Mouse (Mus musculus) intestine, embryonic 14.5 days (tissue): ENCODE data around the gene Osgin1. TPM values are rescaled to one million over a fixed set of nuclear protein-coding genes. Genes with fewer than 3 reads are reported as not detected.

Experiments used
- ATAC-seq: fragments of 200-750 bp; cut with Nextera tagmentation; replicated peaks from 2 replicates; pipeline ENCODE4 v1.8.0; 2017; ENCODE audit warnings: low read depth, moderate number of reproducible peaks, moderate TSS enrichment, moderate library complexity; ENCODE audit not compliant: low FRiP score, low TSS enrichment
- DNase-seq: peaks from one replicate; pipeline ENCODE4 v3.0.0-alpha.2; 2018; ENCODE audit warnings: low spot score
- H3K27ac ChIP-seq: fragments of 300-500 bp; sonication (generic); 2 replicates; pipeline ENCODE4 v1.5.1; 2014; ENCODE audit warnings: low read depth, mild to moderate bottlenecking, control low read depth
- H3K27me3 ChIP-seq: fragments of 300-500 bp; sonication (generic); replicated peaks from 2 replicates; pipeline ENCODE4 v1.6.1; 2014; ENCODE audit warnings: low read length, control low read depth; ENCODE audit not compliant: control insufficient read depth, insufficient read depth
- H3K36me3 ChIP-seq: fragments of 300-500 bp; sonication (generic); 2 replicates; pipeline ENCODE4 v1.6.1; 2014; ENCODE audit warnings: low read length, control low read depth; ENCODE audit not compliant: control insufficient read depth, insufficient read depth
- H3K4me1 ChIP-seq: fragments of 300-500 bp; sonication (generic); replicated peaks from 2 replicates; pipeline ENCODE4 v1.6.1; 2014; ENCODE audit warnings: low read length, control low read depth, mixed read lengths; ENCODE audit not compliant: control insufficient read depth, insufficient read depth
- H3K4me2 ChIP-seq: fragments of 300-500 bp; sonication (generic); 2 replicates; pipeline ENCODE4 v1.6.1; 2014; ENCODE audit warnings: low read length
- H3K4me3 ChIP-seq: fragments of 300-500 bp; sonication (generic); 2 replicates; pipeline ENCODE4 v1.5.1; 2014; ENCODE audit warnings: low read depth, low read length, control low read depth, mixed read lengths
- H3K9ac ChIP-seq: fragments of 300-500 bp; sonication (generic); 2 replicates; pipeline ENCODE4 v1.6.1; 2014; ENCODE audit warnings: mild to moderate bottlenecking, low read length
- H3K9me3 ChIP-seq: fragments of 300-500 bp; sonication (generic); 2 replicates; pipeline ENCODE4 v1.6.1; 2016; ENCODE audit warnings: low read length, control low read depth; ENCODE audit not compliant: control insufficient read depth
- whole genome bisulfite sequencing: fragments of 180-500 bp; shearing (Covaris S2); extraction: QIAGEN DNeasy Blood & Tissue Kit; methylation state at CpG from one replicate; pipeline ENCODE4 v1.1.7; 2014; 5-methylcytosine and 5-hydroxymethylcytosine counted together
- polyA plus RNA-seq: library from polyadenylated mRNA; unstranded; fragments of >200 nt; fragmentation: Nextera tagmentation; extraction: Ambion mirVana; gene quantifications from 2 replicates; pipeline ENCODE4 v1.2.1, GENCODE M21; 2014

The Osgin1 gene
- polyA plus RNA-seq, 1 experiment from 2014 or later, result 1.5 TPM

DNA sequence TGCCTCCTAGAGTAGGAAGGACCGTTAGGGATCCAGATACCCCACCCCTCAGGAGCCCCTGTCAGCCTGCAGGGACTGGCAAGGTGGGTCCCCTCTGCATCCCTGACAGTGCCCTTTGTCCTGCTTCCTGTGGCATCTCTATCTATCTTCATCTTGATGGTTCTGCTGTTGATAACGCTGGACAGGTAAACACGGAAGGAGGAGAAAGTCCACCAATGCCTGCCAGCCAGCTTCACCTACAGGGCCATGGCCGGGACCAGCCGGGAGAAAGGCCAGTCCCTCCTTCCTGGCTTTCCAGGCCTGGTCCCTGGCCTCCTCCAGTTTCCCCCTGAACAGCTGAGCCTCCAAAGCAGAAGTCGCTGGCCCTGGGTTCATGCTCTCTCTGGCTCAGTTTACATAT, 645 bp downstream of the Osgin1 start:
- no peaks in the 10 kb centered on the region for H3K27me3 ChIP-seq
- H3K4me1 ChIP-seq, result peaks cover 15% of the 10 kb centered on the region; the same call in 1 of the 2 replicates
- H3K9me3 ChIP-seq, result no peaks in the 10 kb centered on the region
- H3K9ac ChIP-seq, result no peak overlapping the region
- H3K4me3 ChIP-seq, result no peak overlapping the region
- H3K4me2 ChIP-seq, result no peak overlapping the region
- H3K27ac ChIP-seq, result no peak overlapping the region
- ATAC-seq, result no peak
- DNase-seq, result no peak
- H3K36me3 ChIP-seq, result no peaks in the 10 kb centered on the region
- 63% methylated on average over 6 of the region's 6 CpGs for WGBS

DNA sequence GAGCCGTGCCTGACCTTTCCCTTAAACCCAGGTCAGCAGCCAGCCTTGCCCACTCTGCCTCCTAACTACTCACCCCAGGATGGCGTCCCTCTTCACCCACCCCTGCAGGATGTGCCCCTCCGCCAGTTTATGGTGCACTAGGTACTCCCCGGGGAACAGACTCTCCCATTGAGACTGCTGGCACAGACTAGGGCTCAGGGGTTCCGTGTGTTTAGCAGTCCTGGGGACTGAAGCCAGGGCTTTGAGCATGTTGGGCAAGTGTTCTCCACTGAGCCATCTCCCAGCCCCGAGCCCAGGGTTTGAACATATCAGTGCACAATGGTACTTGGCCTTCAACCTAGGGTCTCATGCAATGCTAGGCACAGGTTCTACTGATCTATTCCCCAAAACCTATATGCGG, 1.6 kb downstream of the Osgin1 start:
- Histone ChIP-seq H3K9ac (no peak overlapping the region), H3K9me3 (no peaks in the 10 kb centered on the region), H3K36me3 (no peaks in the 10 kb centered on the region), H3K4me1 (peaks cover 15% of the 10 kb centered on the region), H3K4me2 (no peak overlapping the region), H3K4me3 (no peak overlapping the region), H3K27ac (no peak overlapping the region), H3K27me3 (no peaks in the 10 kb centered on the region)
- 84% methylated on average over 7 of the region's 7 CpGs for WGBS
- ATAC-seq (no peak), DNase-seq (no peak)

DNA sequence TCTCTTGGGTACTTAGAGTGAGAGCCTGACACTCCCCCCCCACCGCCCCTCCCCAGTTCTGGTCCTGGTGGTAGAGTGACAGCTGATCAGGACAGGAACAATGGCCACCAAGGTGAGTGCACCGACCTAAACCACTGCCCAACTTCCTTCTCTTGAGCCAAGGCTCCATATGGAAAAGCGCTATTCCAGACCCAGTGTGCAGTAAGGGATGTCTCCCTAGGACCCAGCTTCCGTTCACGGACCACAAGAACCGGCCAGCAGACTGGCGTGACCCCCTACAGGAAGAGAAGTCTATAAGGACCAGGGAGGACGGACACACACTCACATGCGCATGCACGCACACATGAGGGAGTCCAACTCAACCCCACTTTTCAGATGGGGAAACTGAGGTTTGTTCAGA, 2.4 kb downstream of the Osgin1 start:
- no peak overlapping the region for H3K9ac ChIP-seq
- H3K4me1 ChIP-seq, result peaks cover 20% of the 10 kb centered on the region
- WGBS, result 86% methylated on average over 10 of the region's 10 CpGs
- no peaks in the 10 kb centered on the region for H3K36me3 ChIP-seq
- DNase-seq (no peak), ATAC-seq (no peak)
- no peak overlapping the region for H3K27ac ChIP-seq
- H3K4me3 ChIP-seq, result no peak overlapping the region
- H3K9me3 ChIP-seq, result no peaks in the 10 kb centered on the region
- no peak overlapping the region for H3K4me2 ChIP-seq
- no peaks in the 10 kb centered on the region for H3K27me3 ChIP-seq

DNA sequence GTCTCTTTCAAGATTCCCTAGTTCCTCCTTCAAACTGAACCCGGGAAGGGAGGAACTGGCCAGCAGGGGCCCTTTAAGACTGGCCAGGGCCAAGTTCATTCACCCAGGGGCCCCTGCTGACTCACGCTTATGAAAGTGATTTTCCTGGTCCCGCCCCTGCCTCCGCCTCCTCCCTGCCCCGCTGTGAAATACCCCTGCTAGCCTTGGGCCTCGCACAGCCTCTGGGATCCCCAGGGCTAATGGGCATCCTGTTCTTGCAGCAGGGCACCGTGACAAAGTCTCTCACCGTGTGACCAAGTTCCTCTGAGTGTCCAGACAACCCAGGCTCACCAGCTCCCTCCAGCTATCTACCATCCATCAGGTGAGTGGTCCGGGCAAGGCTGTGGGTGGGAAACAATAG, 3.0 kb downstream of the Osgin1 start:
- WGBS, result 13% methylated on average over 9 of the region's 9 CpGs
- ATAC-seq, result peak; percentile 44; the same call in 1 of the 2 replicates

DNA sequence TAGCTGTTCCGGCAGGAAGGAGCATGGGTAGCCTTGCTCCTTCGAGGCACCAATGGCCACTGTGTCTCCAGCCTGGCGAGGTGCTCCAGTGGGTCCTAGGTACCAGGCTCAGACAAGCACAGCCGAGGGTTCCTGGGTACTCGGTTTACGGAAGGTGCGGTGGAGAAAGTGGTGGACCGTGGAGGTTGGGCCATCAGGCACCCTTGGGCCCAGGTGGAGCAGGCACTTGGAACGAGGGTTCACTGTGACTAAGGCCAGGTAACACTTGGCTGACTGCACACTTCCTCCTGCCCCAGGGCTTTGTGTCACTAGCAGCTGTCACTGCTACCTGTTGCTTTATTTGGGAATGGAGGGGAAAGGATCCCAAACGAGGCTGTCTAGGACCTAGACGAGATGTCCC, 3.6 kb downstream of the Osgin1 start:
- 70% methylated on average over 11 of the region's 11 CpGs for WGBS
- no peaks in the 10 kb centered on the region for H3K27me3 ChIP-seq
- ATAC-seq (no peak), DNase-seq (no peak)
- no peak overlapping the region for H3K27ac ChIP-seq
- no peak overlapping the region for H3K4me3 ChIP-seq
- peaks cover 20% of the 10 kb centered on the region for H3K4me1 ChIP-seq
- H3K36me3 ChIP-seq, result no peaks in the 10 kb centered on the region
- H3K9ac ChIP-seq, result no peak overlapping the region
- no peak overlapping the region for H3K4me2 ChIP-seq
- no peaks in the 10 kb centered on the region for H3K9me3 ChIP-seq

More for the DNA sequence above, 3.0 kb downstream of the Osgin1 start:
- Histone ChIP-seq H3K9ac (no peak overlapping the region), H3K9me3 (no peaks in the 10 kb centered on the region), H3K4me2 (0 out of 2 replicates have a peak overlapping the region, but pooled peaks have one; percentile 7), H3K27me3 (no peaks in the 10 kb centered on the region), H3K27ac (no peak overlapping the region), H3K4me3 (no peak overlapping the region), H3K36me3 (no peaks in the 10 kb centered on the region), H3K4me1 (peaks cover 20% of the 10 kb centered on the region)
- no peak for DNase-seq

DNA sequence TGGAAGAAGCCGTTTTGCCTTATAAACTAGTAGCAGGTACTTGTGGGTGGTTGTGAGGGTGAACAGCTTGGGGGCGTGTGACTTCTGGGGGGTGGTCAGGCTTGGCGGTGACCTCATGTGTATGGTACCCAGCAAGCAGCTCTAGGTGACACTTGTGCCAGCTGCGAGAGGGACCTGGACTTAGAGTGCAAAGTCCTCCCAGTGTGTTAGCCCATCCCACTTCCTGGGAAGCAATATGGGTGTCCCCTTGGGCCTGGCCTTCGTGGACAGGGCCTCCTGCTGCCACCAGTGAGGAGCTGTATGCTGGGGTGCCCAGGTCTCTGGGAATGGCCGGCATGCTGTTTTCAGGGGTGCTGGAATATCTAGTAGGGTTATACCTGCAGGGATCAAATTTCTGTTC, 5.0 kb downstream of the Osgin1 start:
- H3K9me3 ChIP-seq, result no peaks in the 10 kb centered on the region
- H3K4me2 ChIP-seq, result no peak overlapping the region
- no peak overlapping the region for H3K9ac ChIP-seq
- 71% methylated on average over 6 of the region's 6 CpGs for WGBS
- no peak overlapping the region for H3K27ac ChIP-seq
- H3K4me1 ChIP-seq, result peaks cover 20% of the 10 kb centered on the region
- ATAC-seq (no peak), DNase-seq (no peak)
- H3K4me3 ChIP-seq, result no peak overlapping the region
- H3K36me3 ChIP-seq, result no peaks in the 10 kb centered on the region
- no peaks in the 10 kb centered on the region for H3K27me3 ChIP-seq

DNA sequence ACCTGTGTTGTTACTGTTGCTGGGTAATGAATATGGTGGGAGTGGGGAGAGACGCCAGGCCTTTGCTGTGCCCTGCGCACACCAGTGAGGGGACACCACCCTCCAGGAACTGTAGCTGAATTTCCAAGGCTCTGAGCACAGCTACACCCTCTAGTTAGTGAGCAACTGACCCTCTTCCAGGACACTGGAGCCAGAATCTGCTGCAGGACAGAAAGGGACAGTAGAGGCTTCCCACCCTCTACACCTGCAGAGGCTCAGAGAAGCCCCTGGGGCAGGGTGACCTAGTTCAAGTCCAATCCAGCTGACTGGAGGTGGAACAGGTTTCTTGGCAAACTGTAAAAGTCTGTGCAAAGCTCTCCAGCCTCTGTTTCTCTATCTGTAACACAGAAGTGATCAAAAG, 5.5 kb downstream of the Osgin1 start:
- DNase-seq, result no peak
- no peak for ATAC-seq
- peaks cover 20% of the 10 kb centered on the region for H3K4me1 ChIP-seq
- 90% methylated on average over 2 of the region's 2 CpGs for WGBS
- H3K27ac ChIP-seq, result no peak overlapping the region
- H3K9me3 ChIP-seq, result no peaks in the 10 kb centered on the region
- no peak overlapping the region for H3K4me2 ChIP-seq
- H3K9ac ChIP-seq, result no peak overlapping the region
- H3K4me3 ChIP-seq, result no peak overlapping the region
- no peaks in the 10 kb centered on the region for H3K27me3 ChIP-seq
- H3K36me3 ChIP-seq, result no peaks in the 10 kb centered on the region

DNA sequence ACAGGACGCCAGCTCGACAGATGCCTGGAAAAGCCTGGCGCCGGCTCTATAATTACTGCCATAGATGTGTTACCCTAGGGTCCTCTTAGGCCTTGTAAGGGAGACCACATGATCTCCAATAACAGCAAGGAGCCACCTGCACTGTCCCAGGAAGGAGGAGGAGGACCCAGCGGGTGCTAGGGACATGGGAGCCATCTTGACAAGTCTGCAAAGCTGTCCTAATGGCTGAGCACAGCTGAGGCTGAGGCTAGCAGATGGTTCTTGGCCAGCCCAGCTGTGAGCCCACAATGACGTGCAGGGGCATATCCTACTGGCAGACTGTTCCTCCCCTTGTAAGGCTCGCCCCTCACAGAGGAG, 5.9 kb downstream of the Osgin1 start:
- H3K4me2 ChIP-seq, result no peak overlapping the region

DNA sequence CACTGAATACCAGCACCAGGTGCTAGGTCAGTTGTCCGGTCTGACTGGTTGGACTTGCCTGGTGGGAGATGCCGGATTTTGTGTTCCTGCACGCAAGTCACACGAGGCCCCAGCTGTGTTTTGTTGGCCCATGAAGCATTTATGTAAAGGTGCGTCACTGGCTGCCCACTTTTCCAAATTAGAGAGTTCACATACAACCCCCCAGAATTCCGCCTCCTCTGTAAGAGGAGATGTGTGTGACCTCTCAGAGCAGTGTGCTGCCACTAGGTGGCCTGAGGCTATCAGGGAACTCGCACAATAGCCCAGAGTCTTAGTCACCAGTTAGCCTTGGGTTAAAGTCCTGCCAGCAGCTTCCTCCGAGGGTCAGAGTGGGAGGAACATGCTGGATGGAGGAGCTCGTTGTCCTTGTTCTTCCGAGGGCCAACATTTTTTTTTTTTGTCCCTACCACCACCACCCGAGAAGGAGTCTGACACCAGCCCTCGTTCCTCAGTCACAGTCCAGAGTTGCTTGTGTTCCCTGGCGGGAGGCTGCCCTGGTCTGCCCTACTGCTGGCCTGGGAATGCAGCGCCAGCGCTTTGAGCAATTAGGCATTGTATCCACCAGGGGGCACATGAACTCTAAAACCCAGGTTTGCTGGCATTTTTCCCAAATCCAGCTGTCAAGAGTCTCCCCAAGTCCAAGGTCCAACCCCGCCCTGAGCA, 6.5 kb downstream of the Osgin1 start:
- Histone ChIP-seq H3K4me3 (no peak overlapping the region), H3K9ac (no peak overlapping the region), H3K9me3 (no peaks in the 10 kb centered on the region), H3K36me3 (no peaks in the 10 kb centered on the region), H3K4me1 (peaks cover 18% of the 10 kb centered on the region), H3K4me2 (peak overlapping the region; percentile 28; the same call in 1 of the 2 replicates), H3K27me3 (0 out of 2 replicates have a peak, but pooled peaks cover under 1% of the 10 kb centered on the region), H3K27ac (peak overlapping the region; percentile 16; the same call in 1 of the 2 replicates)
- 20% methylated on average over 16 of the region's 16 CpGs for WGBS
- DNase-seq, result peak; percentile 90
- ATAC-seq, result peak; percentile 61

More for the DNA sequence above, 5.9 kb downstream of the Osgin1 start:
- H3K27ac ChIP-seq, result peak overlapping the region; percentile 16; the same call in 1 of the 2 replicates
- DNase-seq (no peak), ATAC-seq (no peak)
- H3K27me3 ChIP-seq, result no peaks in the 10 kb centered on the region
- no peaks in the 10 kb centered on the region for H3K9me3 ChIP-seq
- H3K36me3 ChIP-seq, result no peaks in the 10 kb centered on the region
- H3K4me3 ChIP-seq, result no peak overlapping the region
- 71% methylated on average over 7 of the region's 7 CpGs for WGBS
- H3K9ac ChIP-seq, result no peak overlapping the region
- peaks cover 18% of the 10 kb centered on the region for H3K4me1 ChIP-seq
